Mouse (Mus musculus): Measurements from ENCODE around the gene Slc7a10. TPM values are rescaled to one million over a fixed set of nuclear protein-coding genes. Genes with fewer than 3 reads are reported as not detected.

Slc7a10 gene
- polyA plus RNA-seq, 1 experiment from 2014 or later = 2.1 TPM

GRCm38 (mm10) chr7:35149616-35150433, 36.4 kb upstream of the Slc7a10 start:
- no peak overlapping the region for H3K27ac ChIP-seq (ENCODE audit: low read depth, low read length)
- no peak overlapping the region for H3K4me3 ChIP-seq (ENCODE audit: low read depth, low read length)
- H3K36me3 ChIP-seq (ENCODE audit: control insufficient read depth, insufficient read depth, low read length) = no peaks in the 10 kb centered on the region
- 82% methylated on average over 15 of the region's 15 CpGs for WGBS
- no peak overlapping the region for H3K9ac ChIP-seq (ENCODE audit: low read length)
- no peak for DNase-seq (ENCODE audit: low spot score)
- no peaks in the 10 kb centered on the region for H3K4me1 ChIP-seq (ENCODE audit: control insufficient read depth, insufficient read depth, low read length)
- no peak for ATAC-seq
- no peaks in the 10 kb centered on the region for H3K9me3 ChIP-seq (replicated peaks; ENCODE audit: control insufficient read depth, low read length)
- H3K4me2 ChIP-seq (ENCODE audit: low read length) = no peak overlapping the region
- H3K27me3 ChIP-seq (replicated peaks; ENCODE audit: control insufficient read depth, insufficient read depth, low read length) = no peaks in the 10 kb centered on the region

GRCm38 (mm10) chr7:35150860-35151259, 35.3 kb upstream of the Slc7a10 start:
- no peak overlapping the region for H3K4me2 ChIP-seq (ENCODE audit: low read length)
- WGBS = 85% methylated on average over 5 of the region's 5 CpGs

DNA sequence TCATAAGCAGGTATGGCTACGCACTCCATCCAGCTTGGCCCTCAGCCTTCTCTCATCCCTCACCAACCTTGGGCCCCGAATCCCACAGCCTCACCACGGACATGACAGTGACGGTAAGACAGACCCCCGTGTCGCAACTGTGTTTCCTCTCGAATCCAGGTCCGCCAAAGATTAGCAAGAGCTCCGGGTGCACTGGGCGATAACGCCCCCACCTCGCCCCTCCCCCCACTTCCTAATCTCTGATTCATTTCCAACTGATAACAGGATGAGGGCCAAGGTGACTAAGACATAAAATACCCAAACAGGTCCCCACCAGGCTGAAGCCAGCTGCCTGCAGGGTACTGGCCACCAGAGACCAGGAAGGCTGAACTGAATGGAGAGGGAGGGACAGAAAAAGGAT, 31.7 kb upstream of the Slc7a10 start:
- H3K27me3 ChIP-seq (replicated peaks; ENCODE audit: control insufficient read depth, insufficient read depth, low read length) = no peaks in the 10 kb centered on the region
- H3K9ac ChIP-seq (ENCODE audit: low read length) = no peak overlapping the region
- DNase-seq (ENCODE audit: low spot score) = no peak
- no peak overlapping the region for H3K4me2 ChIP-seq (ENCODE audit: low read length)
- no peaks in the 10 kb centered on the region for H3K4me1 ChIP-seq (ENCODE audit: control insufficient read depth, insufficient read depth, low read length)
- WGBS = 80% methylated on average over 12 of the region's 12 CpGs
- no peak overlapping the region for H3K4me3 ChIP-seq (ENCODE audit: low read depth, low read length)
- no peaks in the 10 kb centered on the region for H3K36me3 ChIP-seq (ENCODE audit: control insufficient read depth, insufficient read depth, low read length)
- no peak for ATAC-seq
- no peak overlapping the region for H3K27ac ChIP-seq (ENCODE audit: low read depth, low read length)
- H3K9me3 ChIP-seq (replicated peaks; ENCODE audit: control insufficient read depth, low read length) = no peaks in the 10 kb centered on the region

More at GRCm38 (mm10) chr7:35150860-35151259, 35.3 kb upstream of the Slc7a10 start:
- no peak overlapping the region for H3K27ac ChIP-seq (ENCODE audit: low read depth, low read length)
- ATAC-seq (no peak), DNase-seq (ENCODE audit: low spot score) (no peak)
- H3K4me3 ChIP-seq (ENCODE audit: low read depth, low read length) = no peak overlapping the region
- no peak overlapping the region for H3K9ac ChIP-seq (ENCODE audit: low read length)
- H3K9me3 ChIP-seq (replicated peaks; ENCODE audit: control insufficient read depth, low read length) = no peaks in the 10 kb centered on the region
- no peaks in the 10 kb centered on the region for H3K4me1 ChIP-seq (ENCODE audit: control insufficient read depth, insufficient read depth, low read length)
- H3K36me3 ChIP-seq (ENCODE audit: control insufficient read depth, insufficient read depth, low read length) = no peaks in the 10 kb centered on the region
- H3K27me3 ChIP-seq (replicated peaks; ENCODE audit: control insufficient read depth, insufficient read depth, low read length) = no peaks in the 10 kb centered on the region

- Histone ChIP-seq H3K4me3 (ENCODE audit: low read depth, low read length) (no peak overlapping the region), H3K27me3 (replicated peaks; ENCODE audit: control insufficient read depth, insufficient read depth, low read length) (no peaks in the 10 kb centered on the region), H3K9ac (ENCODE audit: low read length) (no peak overlapping the region), H3K9me3 (replicated peaks; ENCODE audit: control insufficient read depth, low read length) (no peaks in the 10 kb centered on the region), H3K36me3 (ENCODE audit: control insufficient read depth, insufficient read depth, low read length) (no peaks in the 10 kb centered on the region), H3K27ac (ENCODE audit: low read depth, low read length) (no peak overlapping the region), H3K4me2 (ENCODE audit: low read length) (no peak overlapping the region), H3K4me1 (ENCODE audit: control insufficient read depth, insufficient read depth, low read length) (no peaks in the 10 kb centered on the region)
- WGBS = 79% methylated on average over 16 of the region's 16 CpGs
- DNase-seq (ENCODE audit: low spot score) (no peak), ATAC-seq (no peak)
These were observed 29.4 kb upstream of the Slc7a10 start for GRCm38 (mm10) chr7:35156561-35157477.

DNA sequence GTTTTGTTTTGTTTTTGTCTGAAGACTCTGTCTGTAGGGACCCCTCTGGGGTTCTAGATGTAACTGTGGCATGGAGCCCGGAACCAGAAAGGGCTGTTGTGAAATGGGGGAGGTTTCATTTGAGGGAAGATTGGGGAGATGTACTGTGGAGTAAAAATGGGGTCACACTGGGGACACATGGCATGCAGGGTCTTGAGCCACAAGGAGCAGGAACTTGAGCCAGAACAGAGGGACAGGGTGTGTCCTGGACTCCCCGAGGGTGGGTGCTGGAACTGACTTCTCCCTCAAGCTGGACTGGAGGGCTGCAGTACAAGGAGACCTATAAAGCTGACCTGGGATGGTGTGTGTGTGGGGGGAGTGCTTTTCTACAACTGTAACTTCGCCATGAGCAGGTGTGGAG, 28.7 kb upstream of the Slc7a10 start:
- Histone ChIP-seq H3K9me3 (replicated peaks; ENCODE audit: control insufficient read depth, low read length) (no peaks in the 10 kb centered on the region), H3K4me1 (ENCODE audit: control insufficient read depth, insufficient read depth, low read length) (no peaks in the 10 kb centered on the region), H3K4me2 (ENCODE audit: low read length) (no peak overlapping the region), H3K9ac (ENCODE audit: low read length) (no peak overlapping the region), H3K4me3 (ENCODE audit: low read depth, low read length) (no peak overlapping the region), H3K36me3 (ENCODE audit: control insufficient read depth, insufficient read depth, low read length) (no peaks in the 10 kb centered on the region), H3K27ac (ENCODE audit: low read depth, low read length) (no peak overlapping the region), H3K27me3 (replicated peaks; ENCODE audit: control insufficient read depth, insufficient read depth, low read length) (no peaks in the 10 kb centered on the region)
- ATAC-seq (no peak), DNase-seq (ENCODE audit: low spot score) (no peak)
- 78% methylated on average over 3 of the region's 3 CpGs for WGBS

DNA sequence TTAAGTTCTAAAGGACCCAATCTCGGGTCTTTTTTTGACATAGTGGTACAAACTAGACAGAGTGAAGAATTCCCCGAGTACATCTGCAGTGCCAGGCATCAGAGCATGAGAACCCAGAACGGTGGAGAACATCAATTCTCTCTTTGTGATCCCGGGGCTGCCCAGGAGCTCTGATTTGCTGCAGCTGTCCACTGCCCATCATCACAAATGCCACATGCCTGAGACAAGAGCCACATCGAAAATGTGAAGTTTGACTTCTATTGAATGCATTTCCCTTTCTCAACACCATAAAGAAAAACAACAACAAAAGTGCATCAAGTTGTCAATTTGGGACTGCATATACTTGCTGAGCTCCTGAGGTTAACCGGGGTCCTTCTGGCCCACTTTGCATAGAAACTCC, 23.7 kb upstream of the Slc7a10 start:
- whole genome bisulfite sequencing = 87% methylated on average over 6 of the region's 6 CpGs
- Histone ChIP-seq H3K27me3 (replicated peaks; ENCODE audit: control insufficient read depth, insufficient read depth, low read length) (no peaks in the 10 kb centered on the region), H3K27ac (ENCODE audit: low read depth, low read length) (no peak overlapping the region)

GRCm38 (mm10) chr7:35163600-35163999, 22.6 kb upstream of the Slc7a10 start:
- no peak overlapping the region for H3K27ac ChIP-seq (ENCODE audit: low read depth, low read length)
- H3K4me1 ChIP-seq (ENCODE audit: control insufficient read depth, insufficient read depth, low read length) = no peaks in the 10 kb centered on the region
- DNase-seq (ENCODE audit: low spot score) (no peak), ATAC-seq (no peak)
- H3K9ac ChIP-seq (ENCODE audit: low read length) = no peak overlapping the region
- 70% methylated on average over 7 of the region's 7 CpGs for WGBS
- no peaks in the 10 kb centered on the region for H3K36me3 ChIP-seq (ENCODE audit: control insufficient read depth, insufficient read depth, low read length)
- no peak overlapping the region for H3K4me2 ChIP-seq (ENCODE audit: low read length)
- no peak overlapping the region for H3K4me3 ChIP-seq (ENCODE audit: low read depth, low read length)
- no peaks in the 10 kb centered on the region for H3K27me3 ChIP-seq (replicated peaks; ENCODE audit: control insufficient read depth, insufficient read depth, low read length)
- no peaks in the 10 kb centered on the region for H3K9me3 ChIP-seq (replicated peaks; ENCODE audit: control insufficient read depth, low read length)

More for the DNA sequence above, 23.7 kb upstream of the Slc7a10 start:
- no peaks in the 10 kb centered on the region for H3K4me1 ChIP-seq (ENCODE audit: control insufficient read depth, insufficient read depth, low read length)
- H3K4me2 ChIP-seq (ENCODE audit: low read length) = no peak overlapping the region
- no peak for DNase-seq (ENCODE audit: low spot score)
- H3K9ac ChIP-seq (ENCODE audit: low read length) = no peak overlapping the region
- no peak overlapping the region for H3K4me3 ChIP-seq (ENCODE audit: low read depth, low read length)
- no peaks in the 10 kb centered on the region for H3K9me3 ChIP-seq (replicated peaks; ENCODE audit: control insufficient read depth, low read length)
- H3K36me3 ChIP-seq (ENCODE audit: control insufficient read depth, insufficient read depth, low read length) = no peaks in the 10 kb centered on the region
- no peak for ATAC-seq

DNA sequence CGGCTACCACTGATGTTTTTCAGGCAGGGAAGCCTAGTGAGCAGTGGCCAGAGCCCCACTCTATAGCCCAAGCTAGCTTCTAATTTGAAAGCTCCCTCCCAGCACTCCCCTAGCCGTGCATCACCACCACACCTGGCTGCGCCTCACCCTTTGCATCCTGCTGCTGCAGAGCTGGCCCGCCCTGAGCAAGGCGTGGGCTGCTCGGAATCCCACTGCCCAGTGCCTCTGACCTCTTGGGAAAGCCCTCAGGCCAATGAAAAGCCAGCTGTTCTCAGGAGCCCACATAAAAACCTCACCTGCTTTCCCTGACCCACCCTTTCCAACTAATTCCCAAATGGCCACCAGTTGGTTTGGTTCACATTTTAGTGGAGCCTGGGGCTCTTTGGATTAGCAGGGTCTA, 22.1 kb upstream of the Slc7a10 start:
- H3K4me1 ChIP-seq (ENCODE audit: control insufficient read depth, insufficient read depth, low read length) = no peaks in the 10 kb centered on the region
- H3K9ac ChIP-seq (ENCODE audit: low read length) = no peak overlapping the region
- no peak overlapping the region for H3K4me2 ChIP-seq (ENCODE audit: low read length)
- no peaks in the 10 kb centered on the region for H3K9me3 ChIP-seq (replicated peaks; ENCODE audit: control insufficient read depth, low read length)
- ATAC-seq (no peak), DNase-seq (ENCODE audit: low spot score) (no peak)
- no peak overlapping the region for H3K27ac ChIP-seq (ENCODE audit: low read depth, low read length)
- H3K36me3 ChIP-seq (ENCODE audit: control insufficient read depth, insufficient read depth, low read length) = no peaks in the 10 kb centered on the region
- 75% methylated on average over 6 of the region's 6 CpGs for WGBS
- no peaks in the 10 kb centered on the region for H3K27me3 ChIP-seq (replicated peaks; ENCODE audit: control insufficient read depth, insufficient read depth, low read length)
- no peak overlapping the region for H3K4me3 ChIP-seq (ENCODE audit: low read depth, low read length)

- H3K27me3 ChIP-seq (replicated peaks; ENCODE audit: control insufficient read depth, insufficient read depth, low read length) = no peaks in the 10 kb centered on the region
- no peak overlapping the region for H3K9ac ChIP-seq (ENCODE audit: low read length)
- H3K4me2 ChIP-seq (ENCODE audit: low read length) = no peak overlapping the region
- H3K4me3 ChIP-seq (ENCODE audit: low read depth, low read length) = no peak overlapping the region
- H3K36me3 ChIP-seq (ENCODE audit: control insufficient read depth, insufficient read depth, low read length) = no peaks in the 10 kb centered on the region
- ATAC-seq (no peak), DNase-seq (ENCODE audit: low spot score) (no peak)
- no peaks in the 10 kb centered on the region for H3K4me1 ChIP-seq (ENCODE audit: control insufficient read depth, insufficient read depth, low read length)
- no peaks in the 10 kb centered on the region for H3K9me3 ChIP-seq (replicated peaks; ENCODE audit: control insufficient read depth, low read length)
- WGBS = 85% methylated on average over 5 of the region's 5 CpGs
- H3K27ac ChIP-seq (ENCODE audit: low read depth, low read length) = no peak overlapping the region
These were observed 19.2 kb upstream of the Slc7a10 start for GRCm38 (mm10) chr7:35166988-35167387.

All from forebrain, embryonic 14.5 days (tissue).